Mouse (Mus musculus) c-Kit-positive CD71-positive TER-119-positive erythroid progenitor cells, embryonic 14.5 days (primary cell): Measurements from ENCODE around the gene Myh9.
"Not testable (repeated sequence)": the region's sequence is repeated elsewhere in the genome, so short reads cannot be mapped to it uniquely, and the experiment has no call there.

Experiments
- DNase-seq: peaks from one replicate; pipeline ENCODE4 v3.0.0-alpha.2; 2013; ENCODE audit warnings: low spot score

Myh9 gene

DNA sequence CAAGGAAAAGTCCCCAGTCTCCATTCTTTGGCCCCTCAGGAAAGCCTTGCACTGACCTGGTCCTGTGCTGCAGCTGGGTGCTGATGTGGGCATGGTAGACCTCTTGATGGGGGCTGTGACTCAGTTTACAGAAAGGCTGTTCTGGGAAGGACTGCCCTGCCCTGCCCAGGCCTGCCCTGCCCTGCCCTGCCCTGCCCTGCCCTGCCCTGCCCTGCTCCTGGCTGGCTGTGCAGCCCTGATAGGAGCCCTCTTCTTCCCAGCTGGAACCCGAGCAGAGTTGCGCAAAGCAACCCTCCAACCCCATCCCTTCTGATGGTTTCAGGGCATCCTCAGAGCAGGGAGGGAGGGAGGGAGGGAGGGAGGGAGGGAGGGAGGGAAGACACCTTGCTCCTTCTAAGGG, 86.8 kb downstream of the Myh9 start:
- DNase-seq = peak; percentile 72

DNA sequence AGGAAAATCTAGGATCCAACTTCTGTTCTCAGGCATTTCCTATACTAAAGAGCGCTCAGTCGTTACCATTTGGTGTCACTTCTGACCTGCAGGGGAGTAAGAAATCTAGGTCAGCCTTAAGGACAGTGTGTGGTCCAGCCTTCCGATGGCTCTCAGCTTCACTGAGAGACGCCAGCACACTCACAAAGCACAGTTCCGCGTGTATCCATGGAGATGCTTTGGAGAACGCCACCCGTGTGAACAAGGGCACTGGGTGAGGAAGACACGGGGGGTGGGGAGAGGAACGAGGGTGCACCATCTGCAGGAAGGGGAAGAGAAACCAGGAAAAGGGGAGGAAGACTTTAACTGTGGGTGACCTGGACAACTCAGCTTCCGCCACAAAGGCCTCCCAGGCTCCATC, 89.5 kb downstream of the Myh9 start:
- no peak for DNase-seq

DNA sequence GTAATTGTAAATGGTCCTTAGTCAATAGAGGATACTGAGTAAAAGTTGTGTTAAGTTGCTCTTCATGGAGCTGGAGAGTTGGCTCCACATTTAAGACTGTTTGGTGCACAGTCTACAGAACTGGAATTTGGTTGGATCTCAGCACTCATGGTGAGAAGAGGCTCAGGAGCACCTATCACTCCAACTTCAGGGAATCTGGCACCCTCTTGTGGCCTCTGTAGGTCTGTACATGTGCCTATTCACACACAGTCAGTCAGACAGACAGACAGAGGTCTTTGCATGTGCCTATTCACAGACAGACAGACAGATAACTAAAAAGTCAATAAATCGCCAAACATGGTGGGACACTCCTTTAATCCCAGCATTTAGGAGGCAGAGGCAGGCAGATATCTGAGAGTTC, 91.5 kb downstream of the Myh9 start:
- DNase-seq = no peak

DNA sequence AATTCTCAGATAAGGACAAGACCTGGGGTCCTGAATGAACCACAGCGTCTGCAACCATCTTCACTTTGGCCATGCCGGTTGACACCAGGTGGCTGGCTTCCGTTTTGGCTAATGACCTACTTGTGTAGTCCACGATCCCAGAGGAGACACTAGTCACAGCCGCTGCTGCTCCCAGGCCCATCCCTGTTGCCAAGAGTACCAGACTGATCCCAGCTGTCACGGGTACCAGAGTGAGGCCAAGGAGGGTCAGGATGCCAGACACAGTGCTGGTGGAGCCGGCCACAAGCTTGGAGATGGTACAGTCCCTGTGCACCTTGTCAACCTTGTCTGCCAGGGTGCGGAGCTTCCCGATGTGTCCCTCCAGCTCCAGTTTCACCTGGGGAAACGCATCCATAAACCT, 92.3 kb downstream of the Myh9 start:
- no peak for DNase-seq

DNA sequence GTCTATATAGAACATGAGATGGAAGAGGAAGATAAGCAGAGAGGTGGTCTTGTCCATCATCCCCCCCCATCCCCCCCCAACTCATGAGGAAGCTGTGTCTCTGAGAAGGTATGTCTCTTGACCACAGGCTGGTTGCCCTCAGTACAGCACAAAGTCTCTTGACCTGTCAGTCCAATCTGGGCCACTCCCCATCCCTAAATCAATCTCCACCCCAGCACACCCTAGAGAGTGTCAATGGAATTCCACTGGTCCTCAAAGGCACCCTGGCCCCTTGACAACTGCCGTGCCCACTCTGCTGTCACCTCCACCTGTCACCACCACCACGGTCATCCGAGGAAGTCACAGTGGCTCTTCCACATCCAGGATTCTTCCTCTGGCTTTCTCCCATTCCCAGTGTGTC, 93.6 kb downstream of the Myh9 start:
- DNase-seq = no peak

DNA sequence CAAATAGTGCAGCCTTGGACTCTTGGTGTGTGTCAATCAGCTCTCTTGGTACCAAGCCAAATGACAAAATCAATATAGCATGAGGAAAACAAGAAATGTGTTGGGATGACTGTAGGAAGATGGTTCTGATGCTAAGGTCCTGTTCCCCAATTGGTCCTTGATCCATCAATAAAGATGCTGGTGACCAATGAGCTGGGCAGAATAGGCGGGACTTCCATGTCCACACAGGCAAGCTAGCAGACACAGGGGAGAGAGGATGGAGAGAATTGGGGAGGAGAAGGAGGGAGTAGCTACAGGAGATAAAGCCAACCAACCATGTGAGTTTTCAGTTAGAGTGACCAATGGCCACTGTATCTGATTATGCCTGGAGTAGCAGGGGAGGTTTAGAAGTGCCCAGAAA, 95.6 kb downstream of the Myh9 start:
- no peak for DNase-seq

DNA sequence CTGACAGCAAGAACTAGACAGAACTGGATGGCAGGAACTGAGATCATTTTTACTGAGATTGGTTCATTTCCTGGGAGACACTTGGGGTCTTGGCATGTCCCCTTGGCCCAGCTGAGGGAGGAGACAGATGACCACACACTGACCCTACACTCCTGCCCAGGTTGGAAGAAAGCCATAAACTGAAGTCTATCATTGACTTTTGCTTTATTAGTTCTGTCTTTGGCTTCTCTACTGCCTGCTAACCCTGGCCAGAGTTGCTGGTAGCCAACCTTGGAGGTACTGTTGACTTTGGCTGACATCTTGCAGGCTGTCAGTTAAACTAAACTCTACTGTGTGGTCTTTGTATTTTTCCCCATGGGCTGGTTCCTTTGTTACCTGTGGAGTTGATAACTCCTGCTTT, 96.9 kb downstream of the Myh9 start:
- no peak for DNase-seq

DNA sequence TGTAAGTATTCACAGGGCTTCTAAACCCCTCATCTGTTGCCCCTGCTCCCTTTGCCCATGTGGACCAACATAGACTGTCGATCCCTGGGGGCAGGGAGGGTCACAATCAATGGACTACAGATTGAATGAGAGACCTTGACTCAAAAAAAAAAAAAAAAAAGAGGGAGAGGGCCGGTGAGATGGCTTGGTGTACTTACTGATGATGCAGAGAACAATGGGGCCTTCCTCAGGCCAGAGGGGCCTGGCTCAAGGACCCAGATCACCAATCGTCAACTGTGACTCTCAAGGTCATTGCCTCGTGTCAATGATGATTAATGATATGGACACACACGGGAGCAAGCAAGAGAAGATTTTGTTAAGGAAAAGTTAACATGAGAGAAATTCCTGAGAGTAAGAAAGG, 97.3 kb downstream of the Myh9 start:
- no peak for DNase-seq

DNA sequence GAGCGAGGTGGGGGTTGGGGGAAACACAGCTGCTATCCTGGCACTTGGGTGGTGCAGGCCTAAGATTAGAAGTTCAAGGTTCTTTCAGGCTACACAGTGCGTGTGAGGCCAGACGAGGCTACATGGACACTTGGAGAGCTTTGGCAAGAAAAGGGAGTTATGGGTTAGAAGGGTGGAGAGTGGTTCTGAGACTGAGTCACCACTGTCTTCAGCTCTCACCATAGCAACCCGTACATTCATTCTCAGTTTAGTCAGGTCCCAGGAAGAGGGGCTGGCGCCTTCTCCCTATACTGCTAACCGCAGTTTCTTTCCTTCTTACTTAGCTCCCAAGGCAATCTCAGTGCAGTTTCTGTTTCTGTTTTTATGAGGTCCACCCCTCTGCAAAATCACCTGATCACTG, 100.4 kb downstream of the Myh9 start:
- DNase-seq = not testable (repeated sequence)

DNA sequence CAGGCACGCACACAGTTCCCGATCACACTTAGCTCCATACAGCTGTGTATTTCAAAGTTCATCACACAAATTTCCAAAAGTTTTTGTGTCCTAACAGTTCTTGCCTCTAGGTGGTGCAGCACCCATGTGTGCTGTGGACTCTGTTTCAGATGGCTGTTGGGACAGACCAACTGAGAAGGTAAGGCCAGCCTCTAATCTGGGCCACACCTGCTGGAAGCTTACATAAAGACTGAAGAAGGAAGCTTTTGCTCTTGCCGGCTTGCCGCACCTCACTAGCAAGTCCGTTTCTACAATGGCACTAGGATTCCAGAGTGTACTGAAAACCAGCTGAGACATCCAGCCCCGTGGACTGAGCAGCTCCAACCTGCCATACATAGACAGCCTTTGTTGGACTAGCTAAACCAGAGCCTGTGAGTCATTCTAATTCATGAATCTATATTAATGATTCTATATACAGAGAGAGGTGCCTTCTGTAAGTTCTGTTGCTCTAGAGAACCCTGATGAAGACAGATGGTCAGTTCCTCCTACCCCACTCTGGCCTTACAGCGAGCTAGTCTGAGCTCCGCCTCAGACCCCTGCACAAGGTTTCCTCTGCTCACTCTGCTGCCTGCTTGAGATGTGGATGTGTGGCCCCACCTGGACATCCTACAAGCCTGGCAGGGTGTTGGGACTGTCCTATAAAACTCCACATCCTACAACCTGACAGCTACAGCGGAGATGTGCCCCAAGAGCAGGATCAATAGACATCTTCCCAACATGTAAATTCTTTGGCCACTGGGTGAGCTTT, 101.3 kb downstream of the Myh9 start:
- DNase-seq = no peak

DNA sequence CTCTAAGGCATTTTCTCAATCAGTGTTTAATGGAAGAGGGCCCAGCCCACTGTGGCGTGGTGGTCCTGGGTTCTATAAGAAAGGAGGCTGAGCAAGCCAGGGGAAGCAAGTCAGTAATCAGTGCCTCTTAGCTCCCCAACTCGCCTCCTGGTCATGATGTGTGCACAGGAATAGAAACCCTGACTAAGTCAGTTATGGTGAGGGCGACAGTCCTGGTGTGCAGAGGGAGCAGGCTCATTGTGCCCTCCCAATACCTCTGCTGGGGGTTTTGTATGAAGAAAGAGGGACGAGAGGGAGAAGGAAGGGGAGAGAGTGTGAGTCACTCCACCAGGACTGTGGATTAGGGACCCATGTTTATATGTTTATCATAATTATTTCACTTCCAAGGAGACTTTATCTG, 108.1 kb downstream of the Myh9 start:
- DNase-seq = not testable (repeated sequence)

DNA sequence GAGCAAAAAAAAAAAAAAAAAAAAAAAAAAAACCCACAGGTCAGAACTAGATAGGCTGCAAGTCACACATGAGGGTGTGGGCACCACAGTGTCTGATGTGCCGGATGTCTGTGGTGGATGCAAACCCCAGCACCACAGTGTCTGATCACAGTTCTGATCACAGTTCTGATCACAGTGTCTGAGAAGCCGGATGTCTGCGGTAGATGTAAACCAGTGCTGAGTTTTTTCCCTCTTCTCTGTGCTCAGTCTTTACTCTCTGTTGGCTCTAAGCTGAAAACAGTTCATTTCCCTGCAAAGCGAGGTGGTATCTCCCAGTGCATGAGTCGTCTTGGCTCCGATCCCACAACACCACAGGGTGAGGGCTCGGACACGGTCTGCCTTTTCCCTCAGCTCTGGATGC, 108.6 kb downstream of the Myh9 start:
- DNase-seq = not testable (repeated sequence)

DNA sequence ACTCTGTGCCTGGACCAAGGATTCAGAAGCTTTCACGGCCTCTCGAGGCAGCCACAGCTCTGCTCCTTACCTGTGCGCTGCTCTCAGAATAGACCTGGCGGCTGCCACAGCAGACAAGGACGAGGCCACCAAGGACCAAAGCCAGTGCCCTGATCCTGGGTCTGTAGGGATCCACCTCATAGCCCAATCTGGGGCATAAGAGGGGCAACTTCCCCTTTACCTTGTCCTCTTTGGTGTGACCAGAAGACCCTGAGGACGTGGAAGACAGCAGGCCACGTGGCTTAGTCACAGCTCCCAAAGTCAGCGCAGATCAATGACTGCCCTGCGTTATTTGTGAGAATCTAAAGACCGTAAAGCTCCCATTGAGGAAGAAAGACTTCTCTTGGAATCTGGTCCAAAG, 109.1 kb downstream of the Myh9 start:
- not testable (repeated sequence) for DNase-seq

DNA sequence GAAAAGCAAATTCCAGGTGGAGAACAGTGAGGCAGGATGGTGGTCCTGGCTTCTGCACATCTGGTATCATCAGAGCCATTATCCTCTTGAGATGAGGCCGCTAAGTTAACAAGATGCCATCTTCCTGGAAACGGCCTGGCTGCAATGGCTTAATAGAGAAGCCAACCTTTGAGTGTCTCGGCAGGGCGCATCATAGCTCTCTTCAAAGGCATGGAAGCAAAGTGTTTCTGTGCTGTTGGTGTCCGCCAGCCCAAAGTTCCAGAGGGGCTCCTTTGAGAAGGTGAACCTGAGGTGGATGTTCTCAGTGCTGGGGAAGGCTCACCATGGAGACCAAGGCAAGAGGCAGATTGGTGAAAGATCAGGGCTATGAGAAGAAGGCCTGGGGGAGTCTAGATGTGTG, 110.4 kb downstream of the Myh9 start:
- DNase-seq = no peak

DNA sequence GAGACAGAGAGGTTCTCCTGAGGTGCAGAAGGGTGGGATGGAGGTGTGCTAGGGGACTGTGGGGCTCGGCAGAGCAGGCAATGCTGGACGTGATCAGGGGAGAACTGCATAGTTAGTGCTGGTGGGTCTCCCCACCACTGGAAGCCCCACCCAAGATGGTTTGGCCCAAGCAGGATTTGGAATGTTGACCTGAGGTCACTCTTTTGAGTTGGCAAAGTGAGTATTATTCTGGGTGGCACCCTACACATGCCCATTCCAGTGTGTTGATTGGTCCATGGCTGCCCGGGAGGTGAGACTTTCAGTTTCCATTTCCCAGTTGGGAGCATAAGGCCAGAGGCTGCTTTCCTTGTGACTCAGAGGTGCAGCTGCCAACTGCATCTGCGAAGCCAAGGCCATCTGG, 113.2 kb downstream of the Myh9 start, which contains the start of gene Apol9b:
Gene Apol9b (plus strand): TSS at position 301 of the 400 bp plus-strand sequence.
- DNase-seq = not testable (repeated sequence)

DNA sequence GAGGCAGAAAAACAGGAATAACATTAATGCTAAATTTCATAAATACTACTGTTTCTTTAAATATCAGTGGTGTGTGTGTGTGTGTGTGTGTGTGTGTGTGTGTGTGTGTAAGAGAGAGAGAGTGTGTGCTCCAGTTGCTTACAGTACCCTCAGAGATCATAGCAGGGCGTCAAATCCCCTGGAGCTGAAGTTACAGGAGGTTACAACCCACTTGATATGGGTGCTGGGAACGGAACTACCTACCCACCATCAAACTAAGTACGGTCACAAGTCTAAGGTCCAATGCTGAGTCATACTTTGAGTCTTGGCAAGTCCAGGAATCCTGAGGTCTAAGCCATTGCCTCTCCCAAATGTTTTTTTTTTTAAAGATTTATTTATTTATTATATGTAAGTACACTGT, 114.2 kb downstream of the Myh9 start:
- DNase-seq = not testable (repeated sequence)

DNA sequence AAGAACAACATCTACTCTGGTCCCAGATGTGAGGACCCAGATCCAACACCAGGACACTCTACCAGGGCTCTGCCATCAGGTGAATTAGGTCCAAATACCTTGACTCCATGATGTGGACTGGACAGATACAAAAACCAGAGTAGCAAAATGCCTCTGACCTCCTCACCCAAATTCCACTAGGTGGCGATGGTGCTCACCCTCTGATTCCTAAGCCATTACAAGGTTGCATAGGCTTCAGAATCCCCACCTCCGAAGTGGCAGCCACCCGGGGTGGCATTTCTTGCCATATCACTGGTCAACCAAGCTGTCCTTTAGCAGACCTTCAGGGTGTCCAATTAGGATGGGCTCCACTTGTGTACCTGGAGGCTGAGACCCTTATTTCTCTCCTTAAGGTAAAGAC, 114.8 kb downstream of the Myh9 start:
- DNase-seq = not testable (repeated sequence)

DNA sequence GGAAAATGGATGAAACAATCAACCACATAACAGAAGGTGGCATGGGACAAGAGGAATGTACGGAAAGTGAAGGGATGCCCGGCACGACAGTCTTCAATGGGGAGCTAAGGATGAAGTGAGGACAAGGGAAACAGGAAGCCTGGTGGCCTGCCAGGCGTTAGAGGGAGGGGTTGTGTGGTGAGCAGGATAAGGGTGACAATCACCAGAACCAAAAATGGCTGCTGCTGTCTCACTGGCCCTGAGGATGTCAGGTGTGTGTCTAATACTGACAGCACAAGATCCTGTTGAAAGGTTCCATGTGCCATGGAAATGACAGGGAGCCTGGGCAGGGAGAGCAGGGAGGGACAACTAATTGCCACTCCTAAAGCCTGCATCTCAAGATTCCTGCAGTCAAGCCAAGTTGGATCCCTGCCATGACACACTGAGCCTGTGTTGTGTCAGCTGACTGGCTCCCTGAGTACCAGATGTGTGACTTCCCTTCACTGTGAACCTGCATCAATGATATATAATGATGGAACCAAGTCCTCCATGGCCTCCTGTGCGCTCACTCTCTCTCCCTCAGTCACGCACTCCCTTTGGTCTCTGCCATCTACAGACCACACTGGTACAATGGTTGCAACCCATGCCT, 116.5 kb downstream of the Myh9 start:
- not testable (repeated sequence) for DNase-seq

DNA sequence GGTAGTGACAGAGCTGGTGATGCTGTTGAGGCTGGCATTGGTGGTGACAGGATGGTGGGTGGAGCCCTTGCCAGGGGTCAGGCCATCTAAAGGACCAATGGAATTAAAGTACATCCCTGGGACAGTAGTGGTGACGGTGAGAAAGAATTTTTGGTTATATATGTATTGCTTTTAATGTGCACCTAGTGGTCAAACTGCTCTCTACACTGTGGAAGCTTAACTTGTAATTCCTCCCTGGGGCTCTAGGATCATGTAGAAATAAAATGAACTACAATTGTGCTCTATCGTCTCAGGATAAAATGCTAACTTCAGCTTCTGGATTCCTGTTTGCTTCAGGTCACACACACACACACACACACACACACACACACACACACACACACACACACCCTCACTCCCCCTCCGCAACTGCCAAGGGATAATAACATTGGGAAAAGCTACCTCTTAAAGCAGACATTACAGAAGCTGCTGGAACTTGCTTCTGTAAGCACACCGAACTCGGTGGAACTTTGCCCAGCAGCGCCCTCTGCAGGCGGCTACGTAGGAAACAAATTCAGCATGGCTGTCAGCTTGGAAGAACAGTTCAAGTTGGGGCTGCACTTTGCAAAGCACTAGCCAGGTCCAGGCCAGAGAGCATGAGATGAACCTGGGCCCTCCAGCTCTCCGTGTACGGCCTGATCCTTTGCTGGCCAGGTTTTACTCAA, 117.6 kb downstream of the Myh9 start:
- DNase-seq = not testable (repeated sequence)

DNA sequence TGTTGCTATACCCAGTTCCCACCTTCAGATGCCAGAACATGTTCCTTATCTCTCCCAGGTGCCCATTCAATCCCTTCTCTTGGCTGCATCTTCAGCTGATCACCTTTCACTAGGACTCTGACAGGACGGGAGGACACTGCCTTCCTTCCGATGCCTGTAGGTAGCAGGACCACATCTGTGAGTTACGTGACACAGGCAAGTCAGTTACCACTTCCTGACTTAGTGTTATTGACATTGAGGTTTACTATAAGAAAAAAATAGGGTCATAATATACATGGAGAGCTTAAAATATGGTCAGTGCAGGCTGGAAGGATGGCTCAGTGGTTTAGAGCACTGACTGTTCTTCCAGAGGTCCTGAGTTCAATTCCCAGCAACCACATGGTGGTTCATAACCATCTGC, 120.5 kb downstream of the Myh9 start:
- DNase-seq = not testable (repeated sequence)

DNA sequence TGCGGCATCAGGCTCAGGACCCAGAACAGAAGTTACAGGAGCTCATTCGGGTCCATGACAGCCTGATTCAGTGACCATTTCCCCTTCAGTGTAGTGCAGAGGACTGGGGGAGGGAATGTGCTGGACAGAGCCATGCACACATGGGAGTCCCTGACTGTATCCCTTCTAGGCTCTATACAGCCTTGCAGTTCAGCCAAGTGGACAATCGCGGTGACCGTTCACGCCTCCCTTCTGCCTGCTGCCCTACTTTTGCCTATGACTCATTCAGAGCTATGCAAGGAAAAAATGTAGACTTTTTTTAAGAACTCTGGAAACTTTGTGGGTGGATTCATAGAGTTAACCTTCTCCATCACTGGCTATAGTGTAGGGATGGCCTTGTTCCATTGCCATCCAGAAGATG, 123.7 kb downstream of the Myh9 start:
- DNase-seq = not testable (repeated sequence)
